Mouse (Mus musculus): ENCODE results near the gene Mall.
A peak's percentile ranks its signal among the peaks of the same experiment; 100 is the strongest.

Mall gene

DNA sequence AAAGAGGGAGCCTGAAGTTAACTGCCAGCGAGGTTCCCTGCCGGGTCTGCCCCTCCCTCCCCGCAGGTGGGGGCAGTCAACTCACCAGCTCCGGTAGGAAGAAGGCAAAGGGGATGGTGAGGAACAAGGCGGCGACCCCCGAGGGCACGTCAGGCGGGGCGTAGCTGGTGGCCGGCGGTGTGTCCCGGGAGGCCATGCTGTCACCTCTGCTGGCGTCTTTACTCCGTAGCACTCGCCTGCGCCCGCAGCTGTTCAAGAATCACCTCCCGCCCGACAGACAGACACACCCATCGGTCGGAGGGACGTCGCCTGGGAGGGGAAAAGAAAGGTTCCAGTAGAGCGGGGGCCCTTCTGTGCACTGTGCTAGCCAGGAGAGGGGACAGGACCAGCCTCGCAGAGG is at the start of gene Mall:
Gene Mall (minus strand): TSS at position 262 of the 400 bp plus-strand sequence.
- DNase-seq (ENCODE audit: low read depth, low spot score) = no peak

GRCm38 (mm10) chr2:127778451-127778850 is 48.7 kb upstream of the Mall start:
- no peak for DNase-seq (ENCODE audit: low read depth, low spot score)

DNA sequence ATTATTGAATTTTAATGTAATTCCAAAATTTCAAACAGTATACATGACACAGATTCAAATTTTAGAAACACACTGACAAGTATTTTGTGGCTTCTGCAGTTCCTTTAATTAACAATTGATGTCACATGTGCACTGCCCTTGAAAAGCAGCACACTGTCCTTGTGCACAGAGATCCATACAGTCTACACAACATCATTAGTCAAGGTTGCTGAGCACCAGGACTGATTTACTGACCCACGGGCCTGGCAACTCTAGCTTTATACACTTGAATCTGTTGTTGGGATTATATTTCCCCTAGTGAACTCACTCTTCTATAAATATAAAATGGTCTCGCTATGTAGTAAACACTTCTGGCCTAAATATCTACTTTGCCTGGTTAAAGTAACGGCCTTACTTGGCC is 45.3 kb upstream of the Mall start:
- no peak for DNase-seq (ENCODE audit: low read depth, low spot score)

DNA sequence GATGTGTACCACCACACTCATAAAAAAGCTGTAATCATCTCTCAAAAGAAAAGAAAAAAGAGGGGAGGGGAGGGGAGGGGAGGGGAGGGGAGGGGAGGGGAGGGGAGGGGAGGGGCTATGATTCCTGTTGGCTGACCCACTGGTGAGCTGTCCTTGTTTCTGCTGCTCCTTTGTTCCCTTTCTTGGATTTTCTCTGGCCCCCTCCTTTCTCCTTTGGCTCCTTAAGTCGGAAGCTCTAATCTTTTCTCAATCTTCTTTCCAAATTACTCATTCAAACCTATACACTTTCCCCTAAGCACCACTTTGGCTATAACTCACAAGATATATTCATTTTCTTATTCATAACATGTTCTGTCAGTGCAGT is 44.8 kb upstream of the Mall start:
- no peak for DNase-seq (ENCODE audit: low read depth, low spot score)

DNA sequence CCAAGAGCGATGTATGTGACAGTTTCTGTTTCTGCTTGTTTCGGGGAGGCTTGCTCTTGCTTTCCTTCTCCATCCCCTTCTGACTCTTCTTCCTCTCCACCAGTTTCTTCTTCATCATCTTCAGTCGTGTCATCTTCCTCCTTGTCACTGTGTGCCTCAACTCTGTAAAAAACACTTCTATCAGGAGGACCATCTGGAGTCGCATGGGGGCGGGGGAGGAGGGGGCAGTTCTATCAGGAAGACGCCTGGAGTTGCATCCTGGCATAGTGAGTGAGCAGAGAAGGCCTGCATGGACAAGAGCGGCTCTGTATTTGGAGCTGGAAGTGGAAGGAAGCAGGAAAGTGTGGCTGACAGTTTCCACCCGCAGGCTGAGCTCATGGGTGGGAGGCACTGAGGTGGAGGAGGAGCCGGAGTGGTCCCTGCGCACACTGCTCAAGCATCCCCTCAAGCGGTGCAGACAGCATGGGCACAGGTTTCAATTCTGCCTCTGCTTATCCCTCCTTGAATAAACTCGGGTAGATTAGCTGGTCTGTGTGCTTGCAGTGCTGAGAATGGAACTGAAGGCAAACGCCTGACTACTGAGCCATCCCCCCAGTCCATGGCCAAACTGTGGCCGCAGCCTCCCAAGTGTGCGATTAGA is 44.3 kb upstream of the Mall start:
- peak; percentile 17 for DNase-seq (ENCODE audit: low read depth, low spot score)

GRCm38 (mm10) chr2:127761587-127761986 is 31.9 kb upstream of the Mall start:
- DNase-seq (ENCODE audit: low read depth, low spot score) = no peak

DNA sequence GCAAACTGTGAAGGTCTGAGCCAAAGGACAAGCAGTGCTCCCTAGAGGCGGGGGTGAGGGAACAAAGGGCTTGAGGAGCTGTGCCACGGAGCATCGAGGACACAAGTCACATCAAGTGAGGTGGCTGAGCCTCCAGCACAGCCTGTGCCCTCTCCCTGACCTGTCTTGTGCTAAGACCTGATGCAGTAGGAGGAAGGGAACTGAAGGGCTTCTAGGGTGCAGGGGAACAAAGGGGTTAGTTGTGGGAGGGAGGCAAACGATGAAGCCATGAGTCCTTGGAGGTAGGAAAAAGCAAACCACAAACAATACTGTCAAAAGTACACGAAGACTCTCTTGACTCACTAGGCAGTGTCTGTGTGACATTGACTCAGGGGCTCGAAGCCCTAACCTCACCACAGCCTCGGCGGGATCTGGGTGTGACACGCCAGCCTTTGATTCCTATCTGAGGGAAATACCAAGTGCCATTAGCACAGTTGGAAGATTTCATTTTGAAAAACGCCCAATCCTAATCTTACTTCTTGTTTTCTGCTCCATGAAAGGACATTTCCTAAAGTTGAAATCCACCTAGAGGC is 30.8 kb upstream of the Mall start:
- no peak for DNase-seq (ENCODE audit: low read depth, low spot score)

GRCm38 (mm10) chr2:127760014-127760413 is 30.3 kb upstream of the Mall start:
- DNase-seq (ENCODE audit: low read depth, low spot score) = no peak

GRCm38 (mm10) chr2:127759157-127759880 is 29.6 kb upstream of the Mall start:
- no peak for DNase-seq (ENCODE audit: low read depth, low spot score)

DNA sequence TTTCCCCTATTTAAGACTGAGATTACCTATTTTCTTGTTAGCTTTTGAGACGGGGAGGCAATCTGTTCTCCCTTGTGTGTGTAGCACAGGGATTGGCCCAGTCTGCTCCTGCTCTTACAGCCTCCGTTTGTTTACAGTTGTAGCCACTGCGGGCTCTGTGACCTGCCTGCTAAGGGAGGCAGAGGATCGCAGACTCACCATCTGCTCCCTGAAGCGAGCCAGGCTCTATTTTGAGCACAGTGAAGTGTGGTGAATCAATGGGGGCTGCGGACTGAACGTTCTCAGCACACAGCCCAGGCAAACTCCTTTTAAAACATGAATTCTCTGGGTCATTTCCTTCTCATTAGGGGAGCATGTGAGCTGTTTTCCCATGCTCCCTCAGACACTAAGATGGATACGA is 27.4 kb upstream of the Mall start:
- peak; percentile 26 for DNase-seq (ENCODE audit: low read depth, low spot score)

DNA sequence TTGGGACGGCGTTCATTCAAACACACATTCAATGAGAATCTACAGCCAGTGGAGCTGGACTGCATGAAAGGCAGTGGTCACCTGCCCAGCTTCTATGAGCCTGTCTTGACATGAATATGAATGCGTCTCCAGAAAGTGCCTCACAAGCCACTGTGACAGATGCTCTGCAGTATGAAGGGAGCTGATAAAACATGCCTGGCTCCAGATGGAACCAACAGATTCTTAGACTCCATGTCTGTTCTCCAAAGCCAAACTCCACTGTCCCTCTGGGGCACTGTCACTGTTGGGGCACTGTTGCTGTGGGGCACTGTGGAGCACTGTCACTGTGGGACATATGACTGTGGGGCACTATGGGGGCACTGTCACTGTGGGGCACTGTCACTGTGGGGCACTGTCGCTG is 24.4 kb upstream of the Mall start:
- no peak for DNase-seq (ENCODE audit: low read depth, low spot score)

- no peak for DNase-seq (ENCODE audit: low read depth, low spot score)
Measured at GRCm38 (mm10) chr2:127751849-127752610, 22.3 kb upstream of the Mall start.

DNA sequence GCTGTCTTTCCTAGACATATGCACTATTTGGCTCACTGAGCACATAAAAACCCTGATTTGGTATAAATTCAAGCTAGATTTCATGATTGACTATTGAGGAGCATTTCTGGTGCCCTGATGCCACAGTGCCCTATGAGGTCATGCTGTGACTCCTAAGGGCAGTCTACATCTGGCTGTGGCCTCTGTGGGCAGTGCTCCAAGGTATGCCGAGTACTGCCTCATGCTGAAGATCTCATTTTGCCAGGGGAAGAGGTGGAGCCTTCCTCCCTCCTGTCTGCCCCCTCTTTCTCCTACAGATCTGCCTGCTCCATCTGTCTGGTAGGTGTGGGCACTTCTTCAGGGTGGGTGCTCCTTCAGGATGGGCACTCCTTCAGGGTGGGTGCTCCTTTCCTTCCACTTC is 19.6 kb upstream of the Mall start:
- no peak for DNase-seq (ENCODE audit: low read depth, low spot score)

DNA sequence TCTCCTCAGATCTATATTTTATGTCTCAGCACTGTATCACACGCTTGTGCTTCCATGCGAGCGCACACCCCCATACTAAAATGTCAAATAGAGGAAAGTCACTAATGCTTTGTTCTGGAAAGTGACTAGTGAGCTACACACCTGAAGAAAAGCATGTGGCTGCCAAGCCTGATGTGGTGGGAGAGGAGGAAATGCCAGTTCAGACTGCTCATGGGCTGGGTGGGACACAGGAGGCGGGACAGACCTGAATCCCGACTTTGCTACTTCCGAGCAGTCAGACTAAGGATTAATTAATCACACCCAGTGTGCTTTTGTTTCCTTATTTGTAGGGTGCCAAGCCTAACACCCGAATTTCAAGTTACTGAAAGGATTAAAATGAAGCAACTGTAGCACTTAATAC is 18.6 kb upstream of the Mall start:
- DNase-seq (ENCODE audit: low read depth, low spot score) = no peak

- DNase-seq (ENCODE audit: low read depth, low spot score) = no peak
Measured at GRCm38 (mm10) chr2:127742637-127743036, 12.9 kb upstream of the Mall start.

- DNase-seq (ENCODE audit: low read depth, low spot score) = no peak
Measured at GRCm38 (mm10) chr2:127740756-127741519, 11.2 kb upstream of the Mall start.

GRCm38 (mm10) chr2:127737885-127738284 is 8.2 kb upstream of the Mall start:
- DNase-seq (ENCODE audit: low read depth, low spot score) = no peak

DNA sequence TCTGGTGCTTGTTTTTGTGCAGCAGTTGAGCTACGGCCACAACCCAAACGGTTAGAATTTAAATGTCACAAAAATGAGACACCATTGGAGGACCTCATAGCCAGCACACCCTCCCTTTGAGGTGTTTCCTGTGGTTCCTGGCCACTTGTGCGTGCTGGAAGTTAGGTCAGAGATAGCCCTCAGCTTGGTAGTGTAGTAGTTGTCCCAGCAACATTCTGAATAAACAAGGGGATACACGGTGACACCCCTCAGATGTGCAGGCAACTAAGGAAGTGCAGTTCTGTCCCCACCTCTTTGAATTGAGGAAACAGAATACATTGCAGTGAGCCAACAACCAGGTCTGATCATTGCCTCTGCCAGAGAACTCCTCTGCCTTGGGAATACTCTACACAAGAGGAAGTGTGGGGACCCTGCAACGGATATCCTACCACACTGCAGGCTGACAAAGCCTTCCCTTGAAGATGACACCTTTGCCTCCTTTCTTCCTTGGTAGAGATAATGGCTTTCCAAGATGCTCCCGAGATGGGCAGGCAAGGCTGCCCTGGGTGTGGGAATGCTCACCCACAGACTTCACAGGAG is 7.0 kb upstream of the Mall start:
- DNase-seq (ENCODE audit: low read depth, low spot score) = no peak

DNA sequence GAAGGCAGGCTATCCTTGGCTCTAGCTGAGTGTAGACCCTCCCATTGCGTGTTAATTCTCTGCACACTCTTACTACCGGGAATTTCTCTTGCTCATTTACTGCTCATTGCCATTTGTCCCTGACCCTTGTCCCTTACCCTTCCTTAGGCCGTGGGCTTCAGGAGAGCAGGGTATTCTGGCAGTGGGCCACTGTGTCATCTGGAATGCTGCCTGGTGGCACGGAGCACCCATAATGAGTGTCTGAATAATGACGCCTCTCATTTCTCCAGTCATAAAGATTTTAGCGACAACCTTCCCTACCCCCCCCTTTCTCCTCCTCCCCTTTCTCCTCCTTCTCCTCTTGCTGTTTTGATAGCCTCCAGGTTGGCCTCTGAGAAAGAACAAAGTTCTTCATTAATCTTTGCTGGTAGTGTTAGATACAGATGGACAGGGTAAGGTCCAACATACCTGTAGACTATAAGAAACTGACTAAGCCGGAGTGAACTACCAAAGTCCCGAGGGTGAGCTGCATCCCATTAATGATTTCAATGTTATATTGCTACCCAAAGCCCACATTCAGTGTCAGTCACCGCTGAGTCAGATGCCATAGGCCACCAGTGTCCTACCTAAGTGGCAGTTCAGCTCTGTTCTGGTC is 5.9 kb upstream of the Mall start:
- no peak for DNase-seq (ENCODE audit: low read depth, low spot score)

DNA sequence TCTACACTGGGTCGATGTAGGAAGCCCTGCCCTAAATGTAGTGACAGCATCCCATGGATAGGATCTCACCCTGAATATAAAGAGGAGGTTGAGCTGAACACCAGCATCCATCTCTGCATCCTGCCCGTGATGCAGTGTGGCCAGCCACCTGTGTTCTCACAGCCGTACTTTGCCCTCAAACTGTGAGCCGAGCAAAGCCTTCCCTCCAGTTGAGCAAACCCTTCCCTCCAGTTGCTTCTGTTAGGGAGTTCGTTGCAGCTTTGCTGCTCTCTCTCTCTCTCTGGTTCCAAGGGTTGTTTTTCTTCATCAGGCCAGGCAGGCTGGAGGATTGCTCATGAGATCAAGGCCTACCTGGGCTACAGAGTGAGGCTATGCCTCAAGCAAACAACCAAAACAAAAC is 5.2 kb upstream of the Mall start:
- no peak for DNase-seq (ENCODE audit: low read depth, low spot score)
